ENCODE assay signal across 9 mouse cellular contexts in the genomic region with DNA sequence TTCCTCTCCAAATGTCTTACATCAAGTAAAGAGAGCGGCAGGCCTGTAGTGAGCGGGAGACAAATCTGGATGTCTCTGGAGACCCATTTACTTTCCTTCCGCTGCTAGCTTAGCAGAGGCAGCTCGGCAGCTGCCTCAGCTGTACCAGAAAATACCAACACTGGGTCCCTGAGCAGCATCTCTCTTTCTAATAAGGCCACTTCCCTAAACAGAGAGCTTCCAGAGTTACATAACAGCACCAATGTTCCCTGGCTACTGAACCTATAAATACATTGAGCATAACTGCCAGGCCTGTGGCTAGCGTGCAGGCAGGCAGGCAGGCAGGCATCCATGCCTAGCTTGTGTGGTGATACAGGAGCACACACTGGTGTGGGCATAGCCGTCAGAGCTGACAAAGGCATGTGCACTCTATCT.
DNase-seq lines count a peak whose midpoint lies in the region; ATAC-seq lines count a peak whose summit lies in the region.
"Had no signal": no experiment of that assay in that cellular context is flagged by ENCODE, and none has a peak within 500 bp of the region (broad histone marks: within the 10 kb centered on the region; RNA-seq: fewer than 3 reads in every experiment).

No protein-coding gene starts in this region.

- peak; percentile 48; the same call in 1 of the 2 replicates for ATAC-seq in midbrain, embryonic 13.5 days
- no peak for ATAC-seq in midbrain, embryonic 11.5 days (ENCODE audit: low FRiP score)
- ATAC-seq in hematopoietic stem cell, adult 5-6 weeks (replicated peaks in 1 of 2; ENCODE audit: insufficient read depth in 1 of 2, low FRiP score in 2 of 2, low TSS enrichment in 1 of 2, low read depth in 1 of 2, poor library complexity in 2 of 2, severe bottlenecking in 2 of 2): peak; percentile 63 to 71
- ATAC-seq in neural tube, embryonic 15.5 days (ENCODE audit: low FRiP score): peak; percentile 72
- ATAC-seq: liver, embryonic 12.5 days had no signal

- no peaks in the 10 kb centered on the region for H3K27me3 ChIP-seq in midbrain, embryonic 13.5 days
- H3K27me3 ChIP-seq in midbrain, embryonic 11.5 days (ENCODE audit: control insufficient read depth, insufficient read depth, low read length): no peaks in the 10 kb centered on the region
- no peaks in the 10 kb centered on the region for H3K27me3 ChIP-seq in neural tube, embryonic 15.5 days (replicated peaks)

- no peak overlapping the region for H3K4me3 ChIP-seq in midbrain, embryonic 13.5 days (replicated peaks)
- no peak overlapping the region for H3K4me3 ChIP-seq in midbrain, embryonic 11.5 days (ENCODE audit: low read depth, low read length)
- H3K4me3 ChIP-seq in neural tube, embryonic 15.5 days (replicated peaks): no peak overlapping the region
- H3K4me3 ChIP-seq: liver, embryonic 12.5 days had no signal

- H3K4me2 ChIP-seq in midbrain, embryonic 13.5 days (replicated peaks): no peak overlapping the region
- no peak overlapping the region for H3K4me2 ChIP-seq in midbrain, embryonic 11.5 days
- peak overlapping the region; percentile 9 for H3K4me2 ChIP-seq in neural tube, embryonic 15.5 days
- H3K4me2 ChIP-seq: liver, embryonic 12.5 days had no signal

- H3K27ac ChIP-seq in midbrain, embryonic 13.5 days: no peak overlapping the region
- no peak overlapping the region for H3K27ac ChIP-seq in midbrain, embryonic 11.5 days (ENCODE audit: low read depth, low read length)
- H3K27ac ChIP-seq in neural tube, embryonic 15.5 days (replicated peaks): peak overlapping the region; percentile 83
- H3K27ac ChIP-seq: liver, embryonic 12.5 days had no signal

- no peak overlapping the region for H3K9ac ChIP-seq in midbrain, embryonic 13.5 days (replicated peaks)
- H3K9ac ChIP-seq in midbrain, embryonic 11.5 days (ENCODE audit: low read length): no peak overlapping the region
- H3K9ac ChIP-seq in neural tube, embryonic 15.5 days (replicated peaks): no peak overlapping the region
- H3K9ac ChIP-seq: liver, embryonic 12.5 days had no signal

- H3K4me1 ChIP-seq in midbrain, embryonic 13.5 days (replicated peaks): no peaks in the 10 kb centered on the region
- H3K4me1 ChIP-seq in midbrain, embryonic 11.5 days (ENCODE audit: control insufficient read depth, insufficient read depth, low read length): no peaks in the 10 kb centered on the region
- H3K4me1 ChIP-seq in neural tube, embryonic 15.5 days: peaks cover 20% of the 10 kb centered on the region
- H3K4me1 ChIP-seq: liver, embryonic 12.5 days had no signal

- no peaks in the 10 kb centered on the region for H3K36me3 ChIP-seq in midbrain, embryonic 13.5 days
- H3K36me3 ChIP-seq in midbrain, embryonic 11.5 days (ENCODE audit: control insufficient read depth, insufficient read depth, low read length): no peaks in the 10 kb centered on the region
- H3K36me3 ChIP-seq in neural tube, embryonic 15.5 days: no peaks in the 10 kb centered on the region
- H3K36me3 ChIP-seq: liver, embryonic 12.5 days had no signal

- intact Hi-C loops in heart, postnatal 14 days (cut with DNase I): loop anchor here (5.0 kb wide), 1 partner anchor 87 kb away; no protein-coding TSS in a partner anchor

- no peaks in the 10 kb centered on the region for H3K9me3 ChIP-seq in midbrain, embryonic 13.5 days
- H3K9me3 ChIP-seq in midbrain, embryonic 11.5 days (ENCODE audit: control insufficient read depth, low read length): no peaks in the 10 kb centered on the region
- no peaks in the 10 kb centered on the region for H3K9me3 ChIP-seq in neural tube, embryonic 15.5 days (replicated peaks)
- H3K9me3 ChIP-seq: liver, embryonic 12.5 days had no signal

- DNase-seq in heart, adult 11 months: peak; percentile 96
- no peak for DNase-seq in heart, postnatal 14 days
- no peak for DNase-seq in midbrain, embryonic 11.5 days (ENCODE audit: low spot score, missing footprints)
- DNase-seq in adipocyte (ENCODE audit: low spot score): no peak
- no peak for DNase-seq in adrenal gland, postnatal 10 days

- 67% methylated on average over 6 of the region's 6 CpGs for WGBS in midbrain, embryonic 13.5 days
- WGBS in midbrain, embryonic 11.5 days: 78% methylated on average over 6 of the region's 6 CpGs
- 29% methylated on average over 6 of the region's 6 CpGs for WGBS in neural tube, embryonic 15.5 days
